Mouse (Mus musculus): ENCODE data around the gene Frmd4b. TPM values are rescaled to one million over a fixed set of nuclear protein-coding genes. Genes with fewer than 3 reads are reported as not detected.

Frmd4b gene
- polyA plus RNA-seq, 1 experiment from 2014 or later, result 32.5 TPM

DNA sequence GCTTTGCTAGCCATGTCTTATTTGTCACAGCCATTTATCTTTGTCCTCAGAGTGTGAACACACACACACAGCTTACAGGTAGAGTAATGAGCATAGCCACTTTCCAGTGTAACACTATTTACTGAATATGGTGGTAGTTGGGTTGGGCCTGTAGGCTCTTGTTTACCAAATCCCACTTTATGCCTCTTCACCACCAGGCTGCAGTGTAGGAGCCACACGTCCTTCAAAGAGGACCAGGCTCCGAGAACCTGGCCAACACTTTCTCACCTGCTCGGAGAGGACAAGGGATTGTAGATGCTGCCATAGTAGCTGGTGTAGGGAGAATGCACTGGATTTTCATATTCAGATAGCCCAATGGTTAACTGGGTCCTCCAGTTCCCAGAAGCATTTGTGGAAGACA is 325.2 kb downstream of the Frmd4b start:
- no peak overlapping the region for H3K4me3 ChIP-seq
- no peak for DNase-seq (ENCODE audit: low spot score)
- WGBS, result 90% methylated on average over 3 of the region's 3 CpGs
- H3K4me1 ChIP-seq, result peaks cover 36% of the 10 kb centered on the region
- H3K36me3 ChIP-seq, result peaks cover 79% of the 10 kb centered on the region
- H3K9me3 ChIP-seq, result no peaks in the 10 kb centered on the region
- no peak overlapping the region for H3K27ac ChIP-seq
- no peaks in the 10 kb centered on the region for H3K27me3 ChIP-seq (ENCODE audit: insufficient read depth, poor library complexity, severe bottlenecking)

DNA sequence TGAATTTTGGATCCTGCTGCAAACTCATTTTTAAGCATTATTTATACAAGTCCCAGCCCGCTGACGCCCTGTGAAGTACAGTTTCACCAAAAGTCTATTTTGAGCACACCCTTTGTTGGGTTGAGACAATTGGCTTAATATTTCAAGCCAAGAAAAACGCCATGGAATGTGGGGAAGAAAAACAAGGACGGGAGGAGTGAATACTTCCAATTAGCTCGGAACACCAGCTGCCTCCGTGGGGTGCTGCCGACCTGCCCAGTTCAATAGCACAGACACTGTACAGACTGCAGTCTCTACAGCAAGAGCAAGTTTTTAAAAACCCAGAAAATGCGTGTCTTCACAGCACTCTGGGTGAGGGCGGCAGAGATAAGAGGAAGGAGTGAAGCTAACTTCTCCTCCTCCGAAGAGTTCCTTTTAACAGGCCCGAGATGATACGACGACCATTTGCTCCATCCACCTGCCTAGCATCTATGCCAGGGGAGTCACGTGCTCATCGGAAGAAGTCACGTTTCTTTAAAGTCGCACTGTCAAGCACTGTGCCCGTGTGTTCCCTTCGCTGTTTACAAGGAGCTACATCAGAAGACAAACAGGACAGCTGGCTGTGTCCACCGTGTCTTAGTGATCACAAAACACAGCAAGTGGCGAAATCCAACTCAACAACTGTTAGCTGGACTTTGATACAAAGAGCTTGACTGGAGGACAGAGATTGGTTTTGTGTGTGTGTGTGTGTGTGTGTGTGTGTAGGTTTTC is 326.0 kb downstream of the Frmd4b start:
- Histone ChIP-seq H3K4me1 (peaks cover 36% of the 10 kb centered on the region), H3K4me3 (no peak overlapping the region), H3K27me3 (ENCODE audit: insufficient read depth, poor library complexity, severe bottlenecking) (no peaks in the 10 kb centered on the region), H3K9me3 (no peaks in the 10 kb centered on the region), H3K36me3 (peaks cover 78% of the 10 kb centered on the region), H3K27ac (no peak overlapping the region)
- WGBS, result 71% methylated on average over 21 of the region's 21 CpGs
- DNase-seq (ENCODE audit: low spot score), result peak; percentile 66

GRCm38 (mm10) chr6:97290687-97291086 is 326.7 kb downstream of the Frmd4b start:
- Histone ChIP-seq H3K4me3 (no peak overlapping the region), H3K27ac (no peak overlapping the region), H3K36me3 (peaks cover 77% of the 10 kb centered on the region), H3K9me3 (no peaks in the 10 kb centered on the region), H3K4me1 (peaks cover 36% of the 10 kb centered on the region), H3K27me3 (ENCODE audit: insufficient read depth, poor library complexity, severe bottlenecking) (no peaks in the 10 kb centered on the region)
- WGBS, result 85% methylated on average over 3 of the region's 3 CpGs
- peak; percentile 6 for DNase-seq (ENCODE audit: low spot score)

DNA sequence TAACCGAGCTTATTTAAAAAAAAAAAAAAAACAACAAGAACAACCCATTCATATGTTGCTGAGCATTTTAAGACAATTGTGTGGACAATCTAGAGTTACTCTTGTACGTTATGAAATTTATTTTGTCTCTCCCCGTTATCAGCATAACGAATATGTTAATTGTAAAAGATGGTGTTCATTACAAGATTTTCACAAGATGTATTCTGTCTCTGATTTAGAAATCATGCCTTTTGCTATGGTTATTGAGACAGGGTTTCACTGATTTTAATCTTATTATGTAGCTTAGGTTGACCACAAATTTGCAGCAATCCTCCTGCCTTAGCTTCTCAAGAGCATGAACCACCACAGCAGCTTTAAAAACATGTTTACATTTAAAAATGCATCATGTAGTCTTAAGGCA is 327.5 kb downstream of the Frmd4b start:
- peaks cover 68% of the 10 kb centered on the region for H3K36me3 ChIP-seq
- DNase-seq (ENCODE audit: low spot score), result no peak
- 87% methylated on average over 4 of the region's 4 CpGs for WGBS
- H3K4me1 ChIP-seq, result peaks cover 28% of the 10 kb centered on the region
- H3K4me3 ChIP-seq, result no peak overlapping the region
- no peaks in the 10 kb centered on the region for H3K27me3 ChIP-seq (ENCODE audit: insufficient read depth, poor library complexity, severe bottlenecking)
- no peaks in the 10 kb centered on the region for H3K9me3 ChIP-seq
- H3K27ac ChIP-seq, result no peak overlapping the region

DNA sequence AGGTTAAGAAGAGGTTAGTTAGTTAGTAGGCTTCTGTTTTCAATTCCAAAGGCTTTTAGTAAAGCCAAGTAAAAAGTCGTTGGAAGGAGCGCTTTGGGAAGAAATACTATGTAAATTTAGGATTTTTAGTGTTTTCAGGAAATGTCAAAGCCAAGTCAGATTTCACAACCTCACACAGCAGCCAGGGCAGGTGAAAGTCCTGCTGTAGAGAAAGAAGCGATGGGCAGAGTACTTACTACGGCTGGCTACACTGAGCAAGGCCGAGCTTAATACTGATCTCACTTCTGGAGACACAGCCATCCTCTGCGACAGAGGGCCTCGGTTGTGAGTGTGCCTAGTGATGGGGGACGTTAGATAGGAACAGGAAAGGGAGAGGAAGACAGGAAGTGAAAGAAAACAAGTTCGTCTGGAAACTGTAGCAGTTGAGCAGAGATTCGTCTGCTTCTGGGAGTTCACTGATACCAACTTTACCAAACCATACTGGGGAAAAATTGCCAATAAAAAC is 328.0 kb downstream of the Frmd4b start:
- H3K4me1 ChIP-seq, result peaks cover 24% of the 10 kb centered on the region
- H3K27ac ChIP-seq, result no peak overlapping the region
- peak; percentile 24 for DNase-seq (ENCODE audit: low spot score)
- no peak overlapping the region for H3K4me3 ChIP-seq
- peaks cover 63% of the 10 kb centered on the region for H3K36me3 ChIP-seq
- H3K9me3 ChIP-seq, result no peaks in the 10 kb centered on the region
- WGBS, result 67% methylated on average over 10 of the region's 10 CpGs
- no peaks in the 10 kb centered on the region for H3K27me3 ChIP-seq (ENCODE audit: insufficient read depth, poor library complexity, severe bottlenecking)

- Histone ChIP-seq H3K9me3 (no peaks in the 10 kb centered on the region), H3K27ac (no peak overlapping the region), H3K27me3 (ENCODE audit: insufficient read depth, poor library complexity, severe bottlenecking) (no peaks in the 10 kb centered on the region), H3K4me1 (peaks cover 13% of the 10 kb centered on the region), H3K4me3 (no peak overlapping the region), H3K36me3 (peaks cover 57% of the 10 kb centered on the region)
- peak; percentile 70 for DNase-seq (ENCODE audit: low spot score)
- WGBS, result 79% methylated on average over 19 of the region's 19 CpGs
Observed at GRCm38 (mm10) chr6:97288047-97288855, 329.1 kb downstream of the Frmd4b start.

GRCm38 (mm10) chr6:97286332-97286731 is 331.0 kb downstream of the Frmd4b start:
- Histone ChIP-seq H3K36me3 (peaks cover 38% of the 10 kb centered on the region), H3K27me3 (ENCODE audit: insufficient read depth, poor library complexity, severe bottlenecking) (no peaks in the 10 kb centered on the region)
- 87% methylated on average over 5 of the region's 5 CpGs for WGBS

GRCm38 (mm10) chr6:97283676-97284075 is 333.7 kb downstream of the Frmd4b start:
- no peaks in the 10 kb centered on the region for H3K9me3 ChIP-seq
- peaks cover 29% of the 10 kb centered on the region for H3K36me3 ChIP-seq
- no peaks in the 10 kb centered on the region for H3K27me3 ChIP-seq (ENCODE audit: insufficient read depth, poor library complexity, severe bottlenecking)
- peaks cover 4% of the 10 kb centered on the region; the same call in 1 of the 2 replicates for H3K4me1 ChIP-seq
- DNase-seq (ENCODE audit: low spot score), result no peak
- no peak overlapping the region for H3K4me3 ChIP-seq
- WGBS, result 92% methylated on average over 1 of the region's 1 CpGs
- H3K27ac ChIP-seq, result no peak overlapping the region

More at GRCm38 (mm10) chr6:97286332-97286731, 331.0 kb downstream of the Frmd4b start:
- Histone ChIP-seq H3K9me3 (no peaks in the 10 kb centered on the region), H3K4me3 (no peak overlapping the region), H3K4me1 (no peaks in the 10 kb centered on the region; the same call in 1 of the 2 replicates), H3K27ac (no peak overlapping the region)
- peak; percentile 52 for DNase-seq (ENCODE audit: low spot score)

DNA sequence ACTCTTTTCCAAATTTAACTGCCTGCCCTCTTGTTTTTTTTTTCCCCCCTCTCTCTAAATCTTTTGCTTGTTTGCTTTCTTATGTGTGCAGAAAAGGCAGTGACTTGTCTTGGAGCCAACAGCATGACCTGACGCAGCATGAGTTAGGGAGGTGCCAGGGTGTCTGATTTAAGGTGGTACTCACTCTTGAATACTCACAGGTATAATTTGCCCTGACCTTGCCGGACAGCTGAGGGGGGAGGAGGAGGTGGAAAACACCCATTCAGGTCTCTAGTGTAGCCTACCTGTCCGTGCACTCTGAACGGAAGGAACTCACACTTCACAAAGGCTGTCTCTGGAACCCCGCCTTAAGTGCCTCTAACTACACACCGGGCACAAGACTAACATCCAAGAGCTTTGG is 338.5 kb downstream of the Frmd4b start:
- DNase-seq (ENCODE audit: low spot score), result no peak
- Histone ChIP-seq H3K9me3 (no peaks in the 10 kb centered on the region), H3K27me3 (ENCODE audit: insufficient read depth, poor library complexity, severe bottlenecking) (no peaks in the 10 kb centered on the region), H3K36me3 (0 out of 2 replicates have a peak, but pooled peaks cover 2% of the 10 kb centered on the region), H3K27ac (0 out of 2 replicates have a peak overlapping the region, but pooled peaks have one; percentile 47), H3K4me1 (peaks cover 27% of the 10 kb centered on the region), H3K4me3 (no peak overlapping the region)
- WGBS, result 41% methylated on average over 6 of the region's 6 CpGs

- peak; percentile 87 for DNase-seq (ENCODE audit: low spot score)
- WGBS, result 3% methylated on average over 19 of the region's 19 CpGs
- Histone ChIP-seq H3K27ac (peak overlapping the region; percentile 85), H3K9me3 (no peaks in the 10 kb centered on the region), H3K4me1 (peaks cover 28% of the 10 kb centered on the region), H3K27me3 (ENCODE audit: insufficient read depth, poor library complexity, severe bottlenecking) (no peaks in the 10 kb centered on the region), H3K36me3 (no peaks in the 10 kb centered on the region), H3K4me3 (peak overlapping the region; percentile 52)
Observed at GRCm38 (mm10) chr6:97278014-97278787, 339.1 kb downstream of the Frmd4b start.

DNA sequence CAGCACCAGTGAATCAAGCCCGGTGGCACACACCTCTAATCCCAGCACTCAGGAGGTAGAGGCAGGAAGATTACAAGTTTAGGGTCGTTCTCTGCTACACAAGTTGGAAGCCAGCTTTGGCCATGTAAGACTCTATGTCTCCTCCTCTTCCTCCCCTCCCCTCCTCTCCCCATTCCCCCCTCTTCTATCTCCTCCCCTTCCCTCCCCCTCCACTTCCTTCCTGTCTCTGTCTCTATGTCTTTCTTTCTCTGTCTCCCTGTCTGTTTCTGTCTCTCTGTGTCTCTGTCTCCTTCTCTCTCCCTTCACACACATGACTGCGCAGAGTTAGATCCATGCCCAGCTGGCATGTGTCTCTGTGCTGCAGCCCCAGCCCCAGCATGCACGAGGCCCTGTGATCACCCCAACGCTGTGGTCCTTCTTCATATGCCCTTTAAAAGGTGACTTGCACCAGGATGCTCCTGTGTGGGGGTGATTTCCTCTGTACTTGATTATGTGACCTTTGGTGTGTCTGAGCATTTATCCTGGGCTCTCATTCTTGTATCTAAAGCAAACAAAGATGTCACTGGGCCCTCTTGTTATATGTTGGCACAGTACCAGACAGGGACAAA is 340.3 kb downstream of the Frmd4b start:
- Histone ChIP-seq H3K27ac (0 out of 2 replicates have a peak overlapping the region, but pooled peaks have one; percentile 4), H3K27me3 (ENCODE audit: insufficient read depth, poor library complexity, severe bottlenecking) (no peaks in the 10 kb centered on the region), H3K9me3 (no peaks in the 10 kb centered on the region), H3K4me1 (peaks cover 30% of the 10 kb centered on the region), H3K4me3 (no peak overlapping the region), H3K36me3 (no peaks in the 10 kb centered on the region)
- DNase-seq (ENCODE audit: low spot score), result no peak
- 59% methylated on average over 5 of the region's 5 CpGs for WGBS

- no peaks in the 10 kb centered on the region for H3K9me3 ChIP-seq
- peak overlapping the region; percentile 4; the same call in 1 of the 2 replicates for H3K27ac ChIP-seq
- no peak overlapping the region for H3K4me3 ChIP-seq
- H3K36me3 ChIP-seq, result no peaks in the 10 kb centered on the region
- no peaks in the 10 kb centered on the region for H3K27me3 ChIP-seq (ENCODE audit: insufficient read depth, poor library complexity, severe bottlenecking)
- DNase-seq (ENCODE audit: low spot score), result peak; percentile 61
- WGBS, result 40% methylated on average over 4 of the region's 4 CpGs
- peaks cover 30% of the 10 kb centered on the region for H3K4me1 ChIP-seq
Observed at GRCm38 (mm10) chr6:97276366-97276765, 341.0 kb downstream of the Frmd4b start.

All from heart, embryonic 10.5 days (tissue).